Mouse (Mus musculus) mammary gland, adult 2 months (tissue): ENCODE results near the gene Tnnc1. TPM values are rescaled to one million over a fixed set of nuclear protein-coding genes. Genes with fewer than 3 reads are reported as not detected.

Experiments
- polyA plus RNA-seq: library from polyadenylated mRNA; depleted of rRNA; stranded (reverse); fragments of >200 nt; gene quantifications from 2 replicates; pipeline ENCODE4 v1.2.3, GENCODE M21; 2012; ENCODE audit warnings: low replicate concordance; rRNA removed

Gene Tnnc1
- polyA plus RNA-seq: 2.7 TPM in 1 of 2 replicates, not detected in the other

GRCm38 (mm10) chr14:31208084-31208483 is at the start of gene Tnnc1:
Gene Tnnc1 (plus strand): TSS chr14:31208312.

DNA sequence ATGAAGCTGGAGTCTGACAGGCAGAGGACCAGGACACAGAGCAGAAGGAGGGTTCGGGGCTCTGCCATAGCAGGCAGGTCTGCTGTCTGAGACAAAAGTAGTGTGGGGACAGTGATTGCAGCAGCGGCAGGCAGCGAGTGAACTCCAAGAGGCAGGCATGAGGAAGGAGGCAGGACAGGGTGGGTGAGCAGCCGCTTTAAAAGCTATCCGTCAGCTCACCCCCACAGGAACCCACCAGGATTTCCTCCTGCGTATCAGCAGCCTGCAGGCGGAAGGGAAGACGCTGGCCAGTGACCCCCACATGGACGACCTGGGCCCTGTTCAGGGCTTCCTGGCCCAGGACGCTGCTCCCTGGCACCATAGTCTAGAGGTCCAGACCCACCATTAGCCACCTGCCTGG is 39.7 kb upstream of the Tnnc1 start, which contains the start of gene Stab1:
TSS of gene Stab1 (minus strand) at position 217 of the 400 bp plus-strand sequence.

DNA sequence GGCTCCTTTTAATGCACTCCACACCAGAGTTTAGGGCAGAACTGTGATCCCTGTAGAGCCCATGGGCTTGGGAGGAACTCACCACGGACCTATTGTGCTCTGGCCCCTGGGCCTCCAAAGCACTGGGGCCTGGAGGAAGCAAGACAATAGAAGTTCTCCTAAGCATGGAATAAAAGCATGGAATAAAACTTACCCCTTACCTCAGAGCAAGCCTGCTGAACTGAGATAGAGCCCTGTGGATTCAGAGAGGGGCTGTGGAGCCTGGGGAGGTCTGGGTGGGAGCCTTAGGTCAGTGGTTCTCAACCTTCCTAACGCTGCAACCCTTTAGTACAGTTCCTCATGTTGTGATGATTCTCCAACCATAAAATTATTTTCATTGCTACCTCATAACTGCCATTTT is 8.7 kb downstream of the Tnnc1 start, which contains the start of gene Nisch:
TSS of gene Nisch (minus strand) at position 101 of the 400 bp plus-strand sequence.

DNA sequence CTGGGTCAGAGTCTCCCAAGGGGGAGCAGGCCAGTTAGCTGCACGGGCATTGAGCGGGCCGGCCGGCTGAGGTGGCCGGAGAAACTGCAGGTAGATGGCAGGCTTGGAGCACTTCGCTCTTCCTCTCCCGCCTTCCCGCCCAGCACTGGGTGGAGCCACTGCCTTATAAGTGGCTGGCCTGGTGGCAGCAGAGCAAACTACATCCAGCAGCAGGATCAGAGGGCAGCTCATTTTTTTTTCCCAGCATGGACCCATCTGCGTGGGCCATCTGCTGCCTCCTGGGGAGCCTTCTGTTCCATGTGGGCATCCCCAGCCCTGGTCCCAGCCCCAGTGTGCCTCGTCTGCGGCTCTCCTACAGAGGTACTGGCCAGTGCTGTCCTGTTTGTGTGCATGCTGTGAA is 9.6 kb downstream of the Tnnc1 start, which contains the start of gene Sema3g:
TSS of gene Sema3g (plus strand) at position 195 of the 400 bp plus-strand sequence.

DNA sequence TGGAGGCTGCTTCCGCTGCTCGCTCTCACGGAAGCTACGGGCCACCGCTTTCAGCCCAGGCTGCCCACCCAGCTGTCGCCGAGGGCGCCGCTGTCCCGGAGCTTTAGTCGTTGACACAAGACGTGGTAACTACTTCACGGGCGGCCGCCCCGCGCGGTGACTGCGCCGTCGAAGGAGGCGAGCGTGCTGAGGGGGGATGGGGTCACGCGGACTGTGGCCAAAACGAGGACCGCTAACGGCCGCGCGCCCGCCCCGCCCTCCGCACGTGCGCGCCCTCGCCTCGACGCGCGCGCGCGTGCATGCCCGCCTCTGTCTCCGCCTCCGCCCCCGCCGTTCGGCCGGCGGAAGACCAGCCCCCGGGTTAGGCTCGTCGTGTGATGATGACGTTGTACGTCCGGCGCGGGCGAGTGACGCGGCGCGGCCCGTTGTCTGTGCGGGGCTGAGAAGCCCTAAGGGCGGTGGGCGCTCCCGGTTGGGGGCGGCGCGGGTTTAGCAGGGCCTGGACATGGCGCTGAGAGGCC is 43.0 kb downstream of the Tnnc1 start, which contains the start of the genes Phf7 and Bap1:
TSS of gene Phf7 (minus strand) at position 234 of the 521 bp plus-strand sequence.
TSS of gene Bap1 (plus strand) at position 367 of the 521 bp plus-strand sequence.

Other genes with a start within 250 kb of the Tnnc1 start
- gene Glt8d1, start 206.9 kb upstream of the Tnnc1 start, polyA plus RNA-seq: 13.0 and 24.7 TPM in 2 replicates
- gene Spcs1, start 206.6 kb upstream of the Tnnc1 start, polyA plus RNA-seq: 79.5 and 175 TPM in 2 replicates
- 12.5 and 15.2 TPM in 2 replicates for gene Pbrm1, start 189.2 kb upstream of the Tnnc1 start, polyA plus RNA-seq
- gene Gnl3, start 189.2 kb upstream of the Tnnc1 start, polyA plus RNA-seq: 10.4 and 25.8 TPM in 2 replicates
- 66.4 and 72.9 TPM in 2 replicates for gene Smim4, start 79.4 kb upstream of the Tnnc1 start, polyA plus RNA-seq
- gene Nt5dc2, start 77.3 kb upstream of the Tnnc1 start, polyA plus RNA-seq: 27.5 and 43.4 TPM in 2 replicates
- gene Stab1, start 39.7 kb upstream of the Tnnc1 start, polyA plus RNA-seq: 134 and 138 TPM in 2 replicates
- 380 and 433 TPM in 2 replicates for gene Nisch, start 8.6 kb downstream of the Tnnc1 start, polyA plus RNA-seq
- gene Sema3g, start 9.5 kb downstream of the Tnnc1 start, polyA plus RNA-seq: 8.8 and 12.8 TPM in 2 replicates
- 6.6 and 7.8 TPM in 2 replicates for gene Phf7, start 43.0 kb downstream of the Tnnc1 start, polyA plus RNA-seq
- 49.3 and 56.2 TPM in 2 replicates for gene Bap1, start 43.1 kb downstream of the Tnnc1 start, polyA plus RNA-seq
- gene Dnah1, start 115.6 kb downstream of the Tnnc1 start, polyA plus RNA-seq: 0.56 and 1.2 TPM in 2 replicates
- gene Capn7, start 128.3 kb downstream of the Tnnc1 start, polyA plus RNA-seq: 10.3 and 16.2 TPM in 2 replicates
- gene Sh3bp5, start 227.8 kb downstream of the Tnnc1 start, polyA plus RNA-seq: 24.8 and 25.5 TPM in 2 replicates